In genomic region chr5:38888646-38889045, GRCm38 (mm10) we compare ENCODE assay signal across 31 mouse cellular contexts. TPM values are rescaled to one million over a fixed set of nuclear protein-coding genes. Genes with fewer than 3 reads are reported as not detected.
"Had no signal": no experiment of that assay in that cellular context is flagged by ENCODE, and none has a peak within 500 bp of the region (broad histone marks: within the 10 kb centered on the region; RNA-seq: fewer than 3 reads in every experiment).

No protein-coding gene starts in this region.

- H3K4me3 ChIP-seq: heart, embryonic 10.5 days; heart, embryonic 12.5 days; hindbrain, embryonic 13.5 days; hindbrain, embryonic 15.5 days; kidney, embryonic 15.5 days; limb, embryonic 13.5 days; limb, embryonic 15.5 days; liver, embryonic 12.5 days had no signal

- ATAC-seq: hindbrain, postnatal 0 days; intestine, embryonic 16.5 days; liver, embryonic 12.5 days had no signal

- DNase-seq: gastrocnemius, postnatal 14 days; gastrocnemius, postnatal 36 days; heart, adult 18-20 months; heart, postnatal 14 days; heart, postnatal 36 days; kidney, adult 11 months; kidney, adult 2 months; kidney, adult 9 months; kidney, postnatal 14 days; kidney, postnatal 36 days; layer of hippocampus, adult 9-11 months; layer of hippocampus, postnatal 36 days; left cerebral cortex, postnatal 4 days had no signal

- H3K27ac ChIP-seq: heart, embryonic 10.5 days; hindbrain, embryonic 13.5 days; hindbrain, embryonic 15.5 days; hindbrain, postnatal 0 days; kidney, embryonic 15.5 days; kidney, postnatal 0 days; limb, embryonic 13.5 days; limb, embryonic 15.5 days; liver, embryonic 12.5 days; liver, embryonic 14.5 days had no signal

RNA-seq across cellular contexts. Expression of gene Clnk, which starts 12.0 kb away (rescaled TPM):
- total RNA-seq: gastrocnemius, adult 18-20 months; gastrocnemius, adult 8-10 months; gastrocnemius, postnatal 14 days; gastrocnemius, postnatal 36 days; heart, adult 18-20 months; heart, adult 8-10 months; heart, postnatal 14 days; heart, postnatal 36 days; hindbrain, postnatal 0 days; layer of hippocampus, adult 18-20 months; layer of hippocampus, postnatal 36 days; left cerebral cortex, adult 18-20 months; left cerebral cortex, postnatal 4 days; liver, adult 2 months had no signal
